ENCODE assay signal across 10 mouse cellular contexts in the genomic region with DNA sequence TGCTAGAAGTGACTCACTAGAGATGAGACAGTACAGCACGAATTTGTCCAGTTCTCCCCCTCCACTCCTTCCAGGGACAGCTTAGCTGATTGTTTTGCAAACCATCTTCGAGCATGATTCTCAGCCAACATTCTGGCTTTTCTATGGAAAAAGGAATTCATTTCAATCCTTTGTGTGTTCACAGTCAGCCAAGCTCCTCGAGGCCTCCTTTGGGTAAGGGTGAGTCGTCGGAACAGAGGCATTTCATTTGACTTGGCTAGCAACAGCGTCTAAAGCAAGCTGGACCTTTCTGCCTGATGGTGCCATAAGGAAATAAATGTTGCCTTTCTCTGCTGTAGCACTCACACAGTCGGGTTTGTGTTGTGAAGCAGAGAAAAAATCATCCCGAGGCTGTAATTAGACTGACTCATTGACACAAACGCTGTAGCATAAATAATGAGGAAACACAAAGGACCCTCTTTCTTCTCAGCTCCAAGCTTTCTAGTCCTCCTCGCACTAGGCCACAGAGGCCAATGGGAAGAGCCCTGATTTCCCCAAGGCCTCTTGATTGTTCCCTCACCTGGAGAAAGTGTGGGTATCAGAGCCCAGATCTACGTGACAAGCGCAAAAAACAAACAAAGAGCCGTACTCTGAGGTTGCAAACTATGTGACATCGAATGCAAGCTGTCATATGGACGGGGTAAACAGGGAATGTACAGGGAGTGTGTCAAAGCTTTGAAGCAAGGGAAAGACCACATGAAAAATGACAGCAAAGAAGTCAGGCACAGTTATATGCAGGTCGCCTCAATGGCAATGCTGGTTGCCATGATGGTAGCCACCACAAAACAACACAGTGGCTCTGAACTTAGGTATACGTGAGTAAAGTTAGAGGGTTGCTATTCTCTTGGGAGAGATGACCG.
DNase-seq lines count a peak whose midpoint lies in the region; ATAC-seq lines count a peak whose summit lies in the region.
"Had no signal": no experiment of that assay in that cellular context is flagged by ENCODE, and none has a peak within 500 bp of the region (broad histone marks: within the 10 kb centered on the region; RNA-seq: fewer than 3 reads in every experiment).

No protein-coding gene starts in this region.

- no peaks in the 10 kb centered on the region for H3K27me3 ChIP-seq in forebrain, embryonic 13.5 days
- no peaks in the 10 kb centered on the region for H3K27me3 ChIP-seq in midbrain, embryonic 11.5 days (ENCODE audit: control insufficient read depth, insufficient read depth, low read length)
- H3K27me3 ChIP-seq: heart, embryonic 13.5 days; liver, embryonic 13.5 days had no signal

- peak; percentile 32 for DNase-seq in gastrocnemius, adult 18-20 months (ENCODE audit: low spot score)
- DNase-seq in gastrocnemius, postnatal 10 days = no peak
- peak; percentile 72 for DNase-seq in NIH3T3 (ENCODE audit: low read depth)
- DNase-seq in midbrain, embryonic 11.5 days (ENCODE audit: low spot score, missing footprints) = no peak
- no peak for DNase-seq in kidney, adult 18-20 months
- no peak for DNase-seq in thymus, postnatal 36 days
- DNase-seq: liver, embryonic 13.5 days had no signal

- no peaks in the 10 kb centered on the region for H3K9me3 ChIP-seq in forebrain, embryonic 13.5 days (replicated peaks)
- no peaks in the 10 kb centered on the region for H3K9me3 ChIP-seq in midbrain, embryonic 11.5 days (ENCODE audit: control insufficient read depth, low read length)
- H3K9me3 ChIP-seq: heart, embryonic 13.5 days; liver, embryonic 13.5 days had no signal

- peaks cover 27% of the 10 kb centered on the region for H3K4me1 ChIP-seq in forebrain, embryonic 13.5 days
- peaks cover 5% of the 10 kb centered on the region for H3K4me1 ChIP-seq in midbrain, embryonic 11.5 days (ENCODE audit: control insufficient read depth, insufficient read depth, low read length)
- H3K4me1 ChIP-seq: heart, embryonic 13.5 days; liver, embryonic 13.5 days had no signal

- peak overlapping the region; percentile 22 for H3K4me2 ChIP-seq in forebrain, embryonic 13.5 days
- H3K4me2 ChIP-seq in midbrain, embryonic 11.5 days = no peak overlapping the region
- H3K4me2 ChIP-seq: heart, embryonic 13.5 days; liver, embryonic 13.5 days had no signal

- H3K4me3 ChIP-seq in forebrain, embryonic 13.5 days = no peak overlapping the region
- H3K4me3 ChIP-seq in midbrain, embryonic 11.5 days (ENCODE audit: low read depth, low read length) = no peak overlapping the region
- H3K4me3 ChIP-seq: heart, embryonic 13.5 days; liver, embryonic 13.5 days had no signal

- ATAC-seq in forebrain, embryonic 13.5 days = peak; percentile 89
- ATAC-seq in midbrain, embryonic 11.5 days (ENCODE audit: low FRiP score) = peak; percentile 70; the same call in 1 of the 2 replicates
- ATAC-seq in CD4-positive, CD25-positive, alpha-beta regulatory T cell, adult 4 months = no peak

- 26% methylated on average over 18 of the region's 18 CpGs for WGBS in forebrain, embryonic 13.5 days
- 56% methylated on average over 18 of the region's 18 CpGs for WGBS in midbrain, embryonic 11.5 days

- H3K36me3 ChIP-seq in forebrain, embryonic 13.5 days (ENCODE audit: poor library complexity, severe bottlenecking) = no peaks in the 10 kb centered on the region
- H3K36me3 ChIP-seq in midbrain, embryonic 11.5 days (ENCODE audit: control insufficient read depth, insufficient read depth, low read length) = no peaks in the 10 kb centered on the region
- H3K36me3 ChIP-seq: heart, embryonic 13.5 days; liver, embryonic 13.5 days had no signal

- H3K27ac ChIP-seq in forebrain, embryonic 13.5 days = peak overlapping the region; percentile 84
- peak overlapping the region; percentile 21; the same call in 1 of the 2 replicates for H3K27ac ChIP-seq in midbrain, embryonic 11.5 days (ENCODE audit: low read depth, low read length)
- H3K27ac ChIP-seq: heart, embryonic 13.5 days; liver, embryonic 13.5 days had no signal

- H3K9ac ChIP-seq in forebrain, embryonic 13.5 days = peak overlapping the region; percentile 43
- H3K9ac ChIP-seq in midbrain, embryonic 11.5 days (ENCODE audit: low read length) = no peak overlapping the region
- H3K9ac ChIP-seq: heart, embryonic 13.5 days; liver, embryonic 13.5 days had no signal

Comparison
In these comparisons a context has a peak if more than half of its experiments do, and no peak if none do; other contexts are left out.
1. DNase-seq: peak in gastrocnemius, adult 18-20 months (single experiment) and NIH3T3 (single experiment); none in gastrocnemius, postnatal 10 days (single experiment), midbrain, embryonic 11.5 days (single experiment), kidney, adult 18-20 months (single experiment) and thymus, postnatal 36 days (0 of 2).